Mouse (Mus musculus) heart, embryonic 13.5 days (tissue): ENCODE measurements around the gene Cmtm3. TPM values are rescaled to one million over a fixed set of nuclear protein-coding genes. Genes with fewer than 3 reads are reported as not detected.
"Not testable (repeated sequence)": the region's sequence is repeated elsewhere in the genome, so short reads cannot be mapped to it uniquely, and the experiment has no call there.

Experiments
- ATAC-seq: fragments of 200-750 bp; cut with Nextera tagmentation; 2 replicates; pipeline ENCODE4 v1.8.0; 2017; ENCODE audit warnings: moderate TSS enrichment; ENCODE audit not compliant: insufficient number of reproducible peaks, low FRiP score, low TSS enrichment; ENCODE audit errors: extremely low read depth
- H3K27ac ChIP-seq: fragments of 300-500 bp; sonication (generic); replicated peaks from 2 replicates; pipeline ENCODE4 v1.5.1; 2015; ENCODE audit warnings: moderate library complexity, mild to moderate bottlenecking, inconsistent platforms
- H3K27me3 ChIP-seq: fragments of 300-500 bp; sonication (generic); replicated peaks from 2 replicates; pipeline ENCODE4 v1.6.1; 2015; ENCODE audit warnings: mild to moderate bottlenecking, inconsistent platforms
- H3K36me3 ChIP-seq: fragments of 300-500 bp; sonication (generic); 2 replicates; pipeline ENCODE4 v1.6.1; 2015; ENCODE audit warnings: mild to moderate bottlenecking, inconsistent platforms
- H3K4me1 ChIP-seq: fragments of 300-500 bp; sonication (generic); 2 replicates; pipeline ENCODE4 v1.6.1; 2015; ENCODE audit warnings: inconsistent platforms
- H3K4me2 ChIP-seq: fragments of 300-500 bp; sonication (generic); 2 replicates; pipeline ENCODE4 v1.6.1; 2015; ENCODE audit warnings: inconsistent platforms, mild to moderate bottlenecking, moderate library complexity
- H3K4me3 ChIP-seq: fragments of 300-500 bp; sonication (generic); 2 replicates; pipeline ENCODE4 v1.5.1; 2015; ENCODE audit warnings: moderate library complexity, mild to moderate bottlenecking, inconsistent platforms
- H3K9ac ChIP-seq: fragments of 300-500 bp; sonication (generic); 2 replicates; pipeline ENCODE4 v1.6.1; 2015; ENCODE audit warnings: inconsistent platforms, mild to moderate bottlenecking, moderate library complexity
- H3K9me3 ChIP-seq: fragments of 300-500 bp; sonication (generic); 2 replicates; pipeline ENCODE4 v1.6.1; 2016; ENCODE audit warnings: inconsistent platforms
- WGBS: fragments of 180-500 bp; shearing (Covaris S2); methylation state at CpG from one replicate; pipeline ENCODE4 v1.1.7; 2015; ENCODE audit warnings: mixed read lengths; 5-methylcytosine and 5-hydroxymethylcytosine counted together
- polyA plus RNA-seq: library from polyadenylated mRNA; unstranded; fragments of >200 nt; fragmentation: Nextera tagmentation; extraction: Ambion mirVana; gene quantifications from 2 replicates; pipeline ENCODE4 v1.2.1, GENCODE M21; 2015

The Cmtm3 gene
- polyA plus RNA-seq, 1 experiment from 2014 or later: 100 TPM

DNA sequence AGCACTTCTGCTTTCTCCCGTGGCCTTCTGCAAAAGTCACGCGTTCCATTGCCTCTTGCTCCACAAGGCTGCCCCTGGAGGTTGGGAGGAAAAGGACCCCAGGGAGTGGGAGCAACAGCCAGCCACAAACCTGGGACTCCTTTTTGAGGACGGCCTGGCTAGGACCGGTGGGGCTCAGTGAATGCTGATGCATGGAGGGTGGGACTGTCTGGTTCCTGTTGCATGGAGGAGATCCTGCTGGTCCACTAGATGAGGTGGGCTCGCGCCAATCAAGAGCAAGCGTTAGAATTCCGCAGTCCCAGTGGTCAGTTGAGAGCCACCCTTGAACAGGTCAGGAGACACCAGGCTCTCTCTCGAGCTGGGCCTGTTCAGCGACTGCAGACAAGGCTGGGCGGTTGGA is 17.3 kb upstream of the Cmtm3 start, which contains the start of gene Cmtm2b:
Cmtm2b (plus strand) TSS at position 301 of the 400 bp plus-strand sequence.
- ATAC-seq, H3K9me3 ChIP-seq, H3K4me3 ChIP-seq, H3K27ac ChIP-seq, H3K9ac ChIP-seq, H3K4me2 ChIP-seq, H3K27me3 ChIP-seq, H3K4me1 ChIP-seq, H3K36me3 ChIP-seq: not testable (repeated sequence)
- WGBS: 77% methylated on average over 12 of the region's 12 CpGs

DNA sequence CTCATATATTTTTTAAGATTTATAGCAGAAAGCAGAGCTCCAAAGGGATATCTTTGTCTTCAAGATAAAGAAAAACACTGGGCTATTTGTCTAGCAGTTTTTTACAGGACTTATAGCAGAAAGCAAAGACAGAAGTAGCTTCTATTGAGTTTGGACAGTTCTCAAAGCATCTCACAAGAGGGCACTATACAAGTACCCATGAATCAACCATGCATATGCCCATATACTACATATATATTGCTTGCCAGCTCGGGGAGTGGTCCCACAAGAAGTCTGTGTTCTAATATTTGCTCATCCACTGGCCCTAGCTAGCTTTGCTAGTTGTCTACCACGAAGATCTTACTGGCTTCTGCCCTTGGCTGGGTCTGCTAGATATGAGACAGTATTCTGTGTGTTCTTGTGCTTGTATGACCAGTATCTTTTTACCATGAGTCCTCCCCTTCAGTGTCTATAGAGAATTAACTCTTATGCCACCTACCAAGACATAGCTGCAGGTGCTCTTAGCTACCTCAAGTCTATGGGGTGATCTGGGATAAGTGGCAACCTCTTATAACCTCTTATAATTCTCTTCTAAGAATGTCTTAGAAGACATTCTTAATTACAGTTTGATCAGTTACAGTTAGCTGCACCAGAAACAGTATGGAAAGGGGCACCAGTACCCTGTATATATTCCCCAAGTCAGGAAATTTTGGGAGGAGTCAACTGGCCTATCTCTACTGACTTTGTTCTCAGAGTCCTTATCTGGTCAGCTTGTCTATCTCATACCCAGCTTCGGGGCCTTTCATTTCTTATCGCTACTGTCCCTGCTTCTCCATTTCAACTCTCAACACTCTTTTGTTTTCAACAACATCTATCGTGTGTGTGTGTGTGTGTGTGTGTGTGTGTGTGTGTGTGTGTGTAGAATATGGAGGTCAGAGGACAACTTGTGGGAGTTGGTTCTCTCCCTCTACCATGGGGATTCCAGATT is 6.3 kb upstream of the Cmtm3 start:
- Histone ChIP-seq H3K36me3 (no peaks in the 10 kb centered on the region), H3K27me3 (no peaks in the 10 kb centered on the region), H3K4me2 (no peak overlapping the region), H3K9me3 (no peaks in the 10 kb centered on the region), H3K4me3 (no peak overlapping the region), H3K27ac (no peak overlapping the region), H3K4me1 (no peaks in the 10 kb centered on the region), H3K9ac (no peak overlapping the region)
- WGBS: 45% methylated on average over 5 of the region's 5 CpGs
- no peak for ATAC-seq

DNA sequence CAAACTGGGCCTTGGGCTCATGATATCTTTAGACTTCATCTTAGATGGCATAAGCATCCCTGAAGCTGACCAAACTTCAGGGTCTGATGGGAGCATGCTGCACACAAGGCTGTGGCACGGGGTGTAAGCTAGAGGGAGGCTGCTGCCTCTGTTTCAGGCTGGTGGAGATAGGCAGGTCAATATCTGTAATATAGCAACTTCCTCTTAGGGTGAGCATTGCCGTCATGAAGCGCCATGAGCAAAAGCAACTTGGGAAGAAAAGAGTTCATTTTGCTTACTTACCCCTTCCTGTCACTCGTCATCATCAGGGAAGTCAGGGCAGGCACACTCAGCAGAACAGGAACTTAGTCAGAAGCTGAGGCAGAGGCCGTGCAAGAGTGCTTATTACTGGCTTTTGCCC is 5.4 kb upstream of the Cmtm3 start:
- H3K9ac ChIP-seq: no peak overlapping the region
- H3K4me3 ChIP-seq: no peak overlapping the region
- no peaks in the 10 kb centered on the region for H3K36me3 ChIP-seq
- no peaks in the 10 kb centered on the region for H3K27me3 ChIP-seq
- 57% methylated on average over 5 of the region's 5 CpGs for WGBS
- ATAC-seq: no peak
- H3K4me1 ChIP-seq: no peaks in the 10 kb centered on the region
- H3K4me2 ChIP-seq: no peak overlapping the region
- H3K9me3 ChIP-seq: no peaks in the 10 kb centered on the region
- no peak overlapping the region for H3K27ac ChIP-seq

DNA sequence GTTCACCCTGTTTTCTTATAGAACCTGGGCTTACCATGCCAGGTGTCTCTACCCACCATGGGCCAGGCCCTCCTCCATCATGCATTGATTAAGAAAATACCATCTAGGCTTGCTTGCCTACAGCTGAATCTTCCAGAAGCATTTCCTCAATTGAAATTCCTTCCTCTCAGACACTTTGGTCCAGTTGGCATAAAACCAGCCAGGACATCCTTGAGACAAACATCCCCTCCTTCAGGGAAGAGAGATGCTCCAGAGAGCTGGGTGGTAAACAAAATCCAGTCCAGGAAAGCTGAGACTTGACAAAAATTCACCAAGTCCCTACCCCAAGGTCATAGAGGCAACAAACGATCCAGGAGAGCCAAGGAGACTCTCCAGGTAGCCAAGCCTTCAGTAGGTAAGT is 5.0 kb upstream of the Cmtm3 start:
- 74% methylated on average over 1 of the region's 1 CpGs for WGBS
- H3K4me3 ChIP-seq: no peak overlapping the region
- no peak for ATAC-seq

DNA sequence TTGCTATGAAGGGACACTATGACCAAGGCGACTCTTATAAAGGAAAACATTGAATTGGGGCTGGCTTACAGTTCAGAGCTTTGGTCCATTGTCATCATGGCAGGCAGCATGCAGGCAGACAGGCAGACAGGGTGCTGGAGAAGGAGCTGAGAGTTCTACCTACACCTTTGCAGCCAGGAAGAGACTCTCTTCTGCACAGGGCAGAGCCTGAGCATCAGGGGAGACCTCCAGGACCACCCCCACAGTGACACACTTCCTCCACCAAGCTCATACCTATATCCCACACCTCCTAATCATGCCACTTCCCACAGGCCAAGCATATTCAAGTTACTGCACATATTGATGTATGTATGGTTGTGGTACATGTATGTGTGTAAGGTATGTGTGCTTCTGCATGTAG is 2.4 kb upstream of the Cmtm3 start:
- ATAC-seq: no peak
- no peak overlapping the region for H3K9ac ChIP-seq
- no peaks in the 10 kb centered on the region for H3K9me3 ChIP-seq
- no peak overlapping the region for H3K27ac ChIP-seq
- H3K4me2 ChIP-seq: no peak overlapping the region
- H3K4me3 ChIP-seq: no peak overlapping the region
- H3K36me3 ChIP-seq: no peaks in the 10 kb centered on the region
- no peaks in the 10 kb centered on the region for H3K27me3 ChIP-seq
- H3K4me1 ChIP-seq: peaks cover 19% of the 10 kb centered on the region
- WGBS: 74% methylated on average over 1 of the region's 1 CpGs

More for the DNA sequence above, 5.0 kb upstream of the Cmtm3 start:
- no peak overlapping the region for H3K27ac ChIP-seq
- H3K36me3 ChIP-seq: no peaks in the 10 kb centered on the region
- H3K9me3 ChIP-seq: no peaks in the 10 kb centered on the region
- H3K27me3 ChIP-seq: no peaks in the 10 kb centered on the region
- no peak overlapping the region for H3K9ac ChIP-seq
- peaks cover 3% of the 10 kb centered on the region; the same call in 1 of the 2 replicates for H3K4me1 ChIP-seq
- no peak overlapping the region for H3K4me2 ChIP-seq

DNA sequence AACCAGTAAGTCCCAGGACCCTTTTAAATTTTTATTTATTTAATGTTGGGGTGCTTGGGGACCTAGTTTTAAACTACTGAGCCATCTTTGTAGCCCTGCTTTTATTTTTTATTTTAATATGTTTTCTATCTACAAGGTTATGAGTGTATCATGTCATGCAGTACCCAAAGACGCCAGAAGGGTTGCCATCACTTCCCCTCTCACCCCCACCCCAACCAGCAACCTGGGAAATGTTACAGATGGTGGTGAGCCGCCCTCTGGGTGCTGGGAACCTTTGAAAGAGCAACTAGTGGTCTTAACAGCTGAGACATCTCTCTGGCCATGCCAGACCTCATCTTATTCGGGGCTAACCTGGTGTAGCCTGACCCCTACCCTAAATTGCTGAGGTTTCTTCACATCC is 1.3 kb upstream of the Cmtm3 start:
- Histone ChIP-seq H3K4me1 (peaks cover 30% of the 10 kb centered on the region), H3K27me3 (no peaks in the 10 kb centered on the region), H3K27ac (no peak overlapping the region), H3K4me3 (no peak overlapping the region), H3K4me2 (no peak overlapping the region), H3K9ac (no peak overlapping the region), H3K36me3 (no peaks in the 10 kb centered on the region), H3K9me3 (no peaks in the 10 kb centered on the region)
- WGBS: 54% methylated on average over 3 of the region's 3 CpGs
- ATAC-seq: no peak

DNA sequence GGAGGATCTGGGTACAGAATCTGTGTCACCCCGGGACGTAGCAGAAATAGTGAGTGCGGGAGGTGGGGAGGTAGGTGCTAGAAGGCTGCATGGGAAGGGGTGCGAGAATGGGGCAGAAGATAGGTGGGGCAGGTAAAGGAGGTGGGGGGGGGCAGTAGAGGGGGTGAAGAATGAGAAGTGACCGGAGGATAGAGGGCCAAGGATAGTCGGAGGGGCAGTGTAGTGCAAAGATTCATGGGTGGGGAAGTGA is 698 bp downstream of the Cmtm3 start:
- peaks cover 46% of the 10 kb centered on the region for H3K4me1 ChIP-seq
- H3K9me3 ChIP-seq: no peaks in the 10 kb centered on the region
- peaks cover 12% of the 10 kb centered on the region for H3K36me3 ChIP-seq
- peak overlapping the region; percentile 94 for H3K27ac ChIP-seq
- peak overlapping the region; percentile 83 for H3K4me2 ChIP-seq
- no peak for ATAC-seq
- H3K27me3 ChIP-seq: no peaks in the 10 kb centered on the region
- peak overlapping the region; percentile 78 for H3K4me3 ChIP-seq
- WGBS: 3% methylated on average over 6 of the region's 6 CpGs
- peak overlapping the region; percentile 96 for H3K9ac ChIP-seq

DNA sequence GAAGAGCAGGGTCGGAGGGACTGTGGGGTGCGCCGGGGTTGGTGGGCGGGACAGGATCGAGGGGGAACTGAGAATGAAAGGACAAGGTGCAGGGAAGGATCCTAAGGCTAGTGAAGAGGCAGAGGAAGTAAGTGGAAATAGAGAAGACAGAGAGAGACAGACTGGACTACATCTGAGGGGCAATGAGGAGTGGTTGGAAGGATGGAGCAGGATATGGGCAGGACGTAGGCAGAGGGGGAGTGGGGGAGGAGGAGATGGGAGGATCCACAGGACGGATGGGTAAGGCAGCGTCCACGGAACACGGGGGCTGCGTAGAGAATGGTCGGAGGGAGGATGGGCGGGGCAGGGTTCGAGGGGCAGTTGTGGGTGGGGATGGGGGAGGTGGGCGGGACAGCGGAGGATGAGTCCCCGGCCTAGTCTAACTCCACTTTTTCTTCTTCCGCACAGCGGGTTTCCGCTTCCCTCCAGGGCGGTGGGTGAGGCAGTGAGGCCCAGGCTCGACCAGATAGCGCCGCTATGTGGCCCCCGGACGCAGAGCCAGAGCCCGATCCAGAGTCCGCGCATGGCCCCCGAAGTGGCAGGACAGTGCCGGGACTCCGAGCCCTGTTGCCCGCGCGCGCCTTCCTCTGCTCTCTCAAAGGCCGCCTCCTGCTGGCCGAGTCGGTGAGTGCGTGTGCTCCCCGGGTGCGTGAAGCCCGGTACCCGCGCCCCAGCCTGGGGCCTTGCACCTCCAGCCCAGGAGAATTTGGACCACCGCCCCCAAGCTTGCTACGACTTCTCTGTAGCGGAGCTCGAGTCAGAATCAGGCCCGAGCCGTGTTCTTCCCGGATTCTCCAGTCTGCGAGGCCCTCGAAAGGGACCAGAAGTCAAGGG is 1.3 kb downstream of the Cmtm3 start:
- peak; percentile 39 for ATAC-seq
- H3K27me3 ChIP-seq: no peaks in the 10 kb centered on the region
- peaks cover 46% of the 10 kb centered on the region for H3K4me1 ChIP-seq
- H3K9me3 ChIP-seq: no peaks in the 10 kb centered on the region
- under 1% methylated on average over 45 of the region's 54 CpGs for WGBS
- peak overlapping the region; percentile 83 for H3K4me2 ChIP-seq
- peak overlapping the region; percentile 96 for H3K9ac ChIP-seq
- peaks cover 18% of the 10 kb centered on the region for H3K36me3 ChIP-seq
- H3K4me3 ChIP-seq: peak overlapping the region; percentile 78
- peak overlapping the region; percentile 94 for H3K27ac ChIP-seq

DNA sequence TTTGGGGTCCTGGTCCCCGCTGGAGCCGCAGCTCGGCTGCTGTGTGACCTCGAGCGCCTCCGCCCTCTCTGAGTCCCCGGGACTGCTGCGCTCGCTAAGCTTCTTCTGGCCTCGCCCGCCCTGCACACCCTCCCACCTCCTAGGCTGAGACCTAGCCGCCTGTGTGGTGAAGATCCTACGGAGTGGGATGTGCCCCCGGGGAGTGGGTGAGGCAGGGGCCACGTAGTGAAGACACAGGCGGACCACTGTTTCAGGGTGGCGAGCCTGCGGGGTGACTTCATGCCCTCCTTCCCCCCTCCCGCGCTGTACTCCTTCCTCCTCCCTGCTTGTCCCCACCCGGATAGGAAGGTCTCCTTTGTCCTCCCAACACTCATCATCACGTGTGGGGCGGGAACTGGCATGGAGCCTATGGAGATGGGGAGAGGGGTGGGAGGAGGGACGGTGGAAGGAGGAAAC is 1.9 kb downstream of the Cmtm3 start:
- ATAC-seq: peak; percentile 57; the same call in 1 of the 2 replicates
- Histone ChIP-seq H3K4me2 (peak overlapping the region; percentile 83), H3K9ac (peak overlapping the region; percentile 96), H3K36me3 (peaks cover 24% of the 10 kb centered on the region), H3K4me3 (peak overlapping the region; percentile 78), H3K9me3 (no peaks in the 10 kb centered on the region), H3K4me1 (peaks cover 46% of the 10 kb centered on the region), H3K27ac (peak overlapping the region; percentile 94), H3K27me3 (no peaks in the 10 kb centered on the region)
- under 1% methylated on average over 24 of the region's 24 CpGs for WGBS

DNA sequence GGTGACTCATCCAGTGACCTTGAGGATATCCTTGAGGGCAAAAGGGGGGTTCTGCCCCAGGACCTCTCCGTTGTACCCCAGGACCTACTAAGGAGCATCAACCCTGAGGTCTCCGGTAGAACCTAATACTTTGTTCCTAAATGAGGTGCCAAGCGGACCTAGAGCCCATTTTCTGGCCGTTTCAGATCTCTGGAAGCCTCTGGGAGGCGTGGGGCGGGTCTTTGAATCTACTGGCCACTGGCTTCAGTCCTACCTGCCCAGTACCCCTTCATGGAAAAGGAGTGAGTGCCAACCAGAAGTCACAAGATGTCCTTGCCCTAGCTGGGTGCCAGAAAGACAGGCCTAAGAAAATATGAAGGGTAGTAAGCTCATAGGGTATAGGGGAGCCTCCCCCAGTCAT is 2.5 kb downstream of the Cmtm3 start:
- Histone ChIP-seq H3K9ac (peak overlapping the region; percentile 96), H3K9me3 (no peaks in the 10 kb centered on the region), H3K4me1 (peaks cover 51% of the 10 kb centered on the region), H3K36me3 (peaks cover 29% of the 10 kb centered on the region), H3K4me2 (peak overlapping the region; percentile 83), H3K27me3 (no peaks in the 10 kb centered on the region), H3K27ac (peak overlapping the region; percentile 94), H3K4me3 (peak overlapping the region; percentile 78)
- ATAC-seq: no peak
- WGBS: 36% methylated on average over 6 of the region's 6 CpGs

DNA sequence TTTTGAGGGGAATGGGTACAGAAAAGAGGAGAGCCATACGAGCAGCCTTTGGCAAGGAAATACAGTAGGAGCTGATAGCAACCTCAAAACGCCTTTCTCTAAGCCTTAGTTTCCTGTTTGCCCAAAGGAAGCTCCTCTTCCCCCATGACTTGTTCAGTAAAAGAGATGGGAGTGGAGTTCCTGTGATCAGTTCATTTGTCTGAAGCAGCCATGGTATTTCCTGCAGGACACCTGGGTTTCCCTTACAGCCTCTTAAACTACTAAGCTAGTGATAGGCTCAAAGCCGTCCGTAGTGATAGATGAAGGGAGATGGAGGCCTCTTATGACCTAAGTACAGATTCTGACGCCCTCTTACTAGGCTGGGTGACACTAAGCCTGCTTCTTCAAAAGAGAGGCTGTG is 3.2 kb downstream of the Cmtm3 start:
- ATAC-seq: no peak
- peak overlapping the region; percentile 33; the same call in 1 of the 2 replicates for H3K9ac ChIP-seq

More for the DNA sequence above, 3.2 kb downstream of the Cmtm3 start:
- peaks cover 54% of the 10 kb centered on the region for H3K4me1 ChIP-seq
- WGBS: 43% methylated on average over 5 of the region's 5 CpGs
- peaks cover 37% of the 10 kb centered on the region for H3K36me3 ChIP-seq
- no peaks in the 10 kb centered on the region for H3K27me3 ChIP-seq
- no peaks in the 10 kb centered on the region for H3K9me3 ChIP-seq
- peak overlapping the region; percentile 83 for H3K4me2 ChIP-seq
- no peak overlapping the region for H3K4me3 ChIP-seq
- peak overlapping the region; percentile 94; the same call in 1 of the 2 replicates for H3K27ac ChIP-seq
